Mouse (Mus musculus): ENCODE measurements around the gene Mgat5b. TPM values are rescaled to one million over a fixed set of nuclear protein-coding genes. Genes with fewer than 3 reads are reported as not detected.
A peak's percentile ranks its signal among the peaks of the same experiment; 100 is the strongest.

Mgat5b gene
- polyA plus RNA-seq, 1 experiment = 9.3 TPM

- Histone ChIP-seq H3K36me3 (ENCODE audit: control insufficient read depth, insufficient read depth, low read length, poor library complexity, severe bottlenecking) (no peaks in the 10 kb centered on the region), H3K9ac (ENCODE audit: low read depth, poor library complexity, severe bottlenecking) (no peak overlapping the region), H3K4me3 (ENCODE audit: low read depth, low read length) (no peak overlapping the region), H3K27ac (ENCODE audit: insufficient read depth, low read length) (peak overlapping the region; percentile 68), H3K9me3 (replicated peaks; ENCODE audit: control insufficient read depth, insufficient read depth, low read length, poor library complexity, severe bottlenecking) (no peaks in the 10 kb centered on the region), H3K4me1 (ENCODE audit: control insufficient read depth, insufficient read depth, low read length) (peaks cover 23% of the 10 kb centered on the region), H3K27me3 (ENCODE audit: control insufficient read depth, insufficient read depth, low read length, poor library complexity, severe bottlenecking) (no peaks in the 10 kb centered on the region)
- TF ChIP-seq EP300 (IDR thresholded peaks at IDR 0.05; ENCODE audit: insufficient read depth, low read depth, low read length) (peak; percentile 88; the same call in 1 of the 2 replicates), POLR2A (IDR thresholded peaks at IDR 0.05; ENCODE audit: insufficient read depth, low read length) (no peak)
These were observed 83.1 kb downstream of the Mgat5b start for GRCm38 (mm10) chr11:117001789-117002188.

GRCm38 (mm10) chr11:117003503-117003902, 84.8 kb downstream of the Mgat5b start:
- Histone ChIP-seq H3K4me3 (ENCODE audit: low read depth, low read length) (no peak overlapping the region), H3K4me1 (ENCODE audit: control insufficient read depth, insufficient read depth, low read length) (peaks cover 19% of the 10 kb centered on the region), H3K36me3 (ENCODE audit: control insufficient read depth, insufficient read depth, low read length, poor library complexity, severe bottlenecking) (no peaks in the 10 kb centered on the region), H3K9ac (ENCODE audit: low read depth, poor library complexity, severe bottlenecking) (no peak overlapping the region), H3K27ac (ENCODE audit: insufficient read depth, low read length) (no peak overlapping the region), H3K27me3 (ENCODE audit: control insufficient read depth, insufficient read depth, low read length, poor library complexity, severe bottlenecking) (no peaks in the 10 kb centered on the region), H3K9me3 (replicated peaks; ENCODE audit: control insufficient read depth, insufficient read depth, low read length, poor library complexity, severe bottlenecking) (no peaks in the 10 kb centered on the region)
- TF ChIP-seq EP300 (IDR thresholded peaks at IDR 0.05; ENCODE audit: insufficient read depth, low read depth, low read length) (no peak), POLR2A (IDR thresholded peaks at IDR 0.05; ENCODE audit: insufficient read depth, low read length) (no peak), CTCF (IDR thresholded peaks at IDR 0.05; ENCODE audit: low read depth, low read length) (no peak)

- H3K4me1 ChIP-seq (ENCODE audit: control insufficient read depth, insufficient read depth, low read length) = peaks cover 19% of the 10 kb centered on the region
- no peaks in the 10 kb centered on the region for H3K9me3 ChIP-seq (replicated peaks; ENCODE audit: control insufficient read depth, insufficient read depth, low read length, poor library complexity, severe bottlenecking)
- H3K27ac ChIP-seq (ENCODE audit: insufficient read depth, low read length) = no peak overlapping the region
- TF ChIP-seq POLR2A (IDR thresholded peaks at IDR 0.05; ENCODE audit: insufficient read depth, low read length) (no peak), CTCF (IDR thresholded peaks at IDR 0.05; ENCODE audit: low read depth, low read length) (no peak), EP300 (IDR thresholded peaks at IDR 0.05; ENCODE audit: insufficient read depth, low read depth, low read length) (no peak)
- no peak overlapping the region for H3K9ac ChIP-seq (ENCODE audit: low read depth, poor library complexity, severe bottlenecking)
- no peaks in the 10 kb centered on the region for H3K27me3 ChIP-seq (ENCODE audit: control insufficient read depth, insufficient read depth, low read length, poor library complexity, severe bottlenecking)
- no peak overlapping the region for H3K4me3 ChIP-seq (ENCODE audit: low read depth, low read length)
- H3K36me3 ChIP-seq (ENCODE audit: control insufficient read depth, insufficient read depth, low read length, poor library complexity, severe bottlenecking) = no peaks in the 10 kb centered on the region
These were observed 85.6 kb downstream of the Mgat5b start for GRCm38 (mm10) chr11:117004277-117004676.

GRCm38 (mm10) chr11:117017462-117017861, 98.8 kb downstream of the Mgat5b start:
- TF ChIP-seq CTCF (IDR thresholded peaks at IDR 0.05; ENCODE audit: low read depth, low read length) (no peak), POLR2A (IDR thresholded peaks at IDR 0.05; ENCODE audit: insufficient read depth, low read length) (no peak), EP300 (IDR thresholded peaks at IDR 0.05; ENCODE audit: insufficient read depth, low read depth, low read length) (no peak)
- H3K27ac ChIP-seq (ENCODE audit: insufficient read depth, low read length) = no peak overlapping the region
- H3K27me3 ChIP-seq (ENCODE audit: control insufficient read depth, insufficient read depth, low read length, poor library complexity, severe bottlenecking) = no peaks in the 10 kb centered on the region
- H3K36me3 ChIP-seq (ENCODE audit: control insufficient read depth, insufficient read depth, low read length, poor library complexity, severe bottlenecking) = no peaks in the 10 kb centered on the region
- no peak overlapping the region for H3K9ac ChIP-seq (ENCODE audit: low read depth, poor library complexity, severe bottlenecking)
- H3K9me3 ChIP-seq (replicated peaks; ENCODE audit: control insufficient read depth, insufficient read depth, low read length, poor library complexity, severe bottlenecking) = no peaks in the 10 kb centered on the region
- peaks cover 11% of the 10 kb centered on the region for H3K4me1 ChIP-seq (ENCODE audit: control insufficient read depth, insufficient read depth, low read length)
- H3K4me3 ChIP-seq (ENCODE audit: low read depth, low read length) = no peak overlapping the region

- Histone ChIP-seq H3K9ac (ENCODE audit: low read depth, poor library complexity, severe bottlenecking) (no peak overlapping the region), H3K4me3 (ENCODE audit: low read depth, low read length) (no peak overlapping the region), H3K36me3 (ENCODE audit: control insufficient read depth, insufficient read depth, low read length, poor library complexity, severe bottlenecking) (no peaks in the 10 kb centered on the region), H3K9me3 (replicated peaks; ENCODE audit: control insufficient read depth, insufficient read depth, low read length, poor library complexity, severe bottlenecking) (no peaks in the 10 kb centered on the region; the same call in 1 of the 2 replicates), H3K27me3 (ENCODE audit: control insufficient read depth, insufficient read depth, low read length, poor library complexity, severe bottlenecking) (no peaks in the 10 kb centered on the region), H3K4me1 (ENCODE audit: control insufficient read depth, insufficient read depth, low read length) (peaks cover 11% of the 10 kb centered on the region), H3K27ac (ENCODE audit: insufficient read depth, low read length) (no peak overlapping the region)
- TF ChIP-seq CTCF (IDR thresholded peaks at IDR 0.05; ENCODE audit: low read depth, low read length) (peak; percentile 89), POLR2A (IDR thresholded peaks at IDR 0.05; ENCODE audit: insufficient read depth, low read length) (no peak)
These were observed 99.7 kb downstream of the Mgat5b start for GRCm38 (mm10) chr11:117018410-117018809.

- no peaks in the 10 kb centered on the region; the same call in 1 of the 2 replicates for H3K9me3 ChIP-seq (replicated peaks; ENCODE audit: control insufficient read depth, insufficient read depth, low read length, poor library complexity, severe bottlenecking)
- H3K9ac ChIP-seq (ENCODE audit: low read depth, poor library complexity, severe bottlenecking) = no peak overlapping the region
- no peak for TF ChIP-seq POLR2A (IDR thresholded peaks at IDR 0.05; ENCODE audit: insufficient read depth, low read length)
- no peak for TF ChIP-seq EP300 (IDR thresholded peaks at IDR 0.05; ENCODE audit: insufficient read depth, low read depth, low read length)
- no peak for TF ChIP-seq CTCF (IDR thresholded peaks at IDR 0.05; ENCODE audit: low read depth, low read length)
- no peak overlapping the region for H3K4me3 ChIP-seq (ENCODE audit: low read depth, low read length)
- no peak overlapping the region for H3K27ac ChIP-seq (ENCODE audit: insufficient read depth, low read length)
- H3K36me3 ChIP-seq (ENCODE audit: control insufficient read depth, insufficient read depth, low read length, poor library complexity, severe bottlenecking) = no peaks in the 10 kb centered on the region
- peaks cover 11% of the 10 kb centered on the region for H3K4me1 ChIP-seq (ENCODE audit: control insufficient read depth, insufficient read depth, low read length)
- H3K27me3 ChIP-seq (ENCODE audit: control insufficient read depth, insufficient read depth, low read length, poor library complexity, severe bottlenecking) = no peaks in the 10 kb centered on the region
These were observed 102.4 kb downstream of the Mgat5b start for GRCm38 (mm10) chr11:117021026-117021425.
